Mouse (Mus musculus): ENCODE results near the gene Aggf1. TPM values are rescaled to one million over a fixed set of nuclear protein-coding genes. Genes with fewer than 3 reads are reported as not detected.

Aggf1 gene
- polyA plus RNA-seq, 1 experiment from 2014 or later: 38.3 TPM

DNA sequence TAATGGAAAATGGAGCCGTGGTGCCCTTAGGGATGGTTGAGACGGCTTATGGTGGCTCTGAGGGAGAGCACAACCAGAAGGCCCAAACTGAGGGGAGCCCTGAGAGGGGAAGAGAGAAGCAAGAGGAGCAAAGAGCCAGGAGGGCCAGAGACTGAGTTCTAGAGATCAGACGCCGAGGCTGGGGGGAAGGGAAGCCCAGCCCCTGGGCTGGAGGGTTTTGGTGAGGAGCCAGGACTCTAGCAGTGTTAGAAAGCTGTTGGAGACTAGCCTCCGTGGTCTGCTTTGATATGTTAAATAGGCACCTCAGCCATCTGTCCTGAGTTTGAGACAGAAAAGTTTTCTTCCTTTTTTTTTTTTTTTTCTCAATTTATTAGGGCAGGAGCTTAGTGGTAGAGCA lies 47.8 kb downstream of the Aggf1 start:
- H3K27ac ChIP-seq (replicated peaks): peak overlapping the region; percentile 98
- peak overlapping the region; percentile 71 for H3K4me2 ChIP-seq
- peak overlapping the region; percentile 82 for H3K4me3 ChIP-seq
- H3K36me3 ChIP-seq: no peaks in the 10 kb centered on the region
- 2% methylated on average over 5 of the region's 5 CpGs for WGBS
- peak; percentile 19; the same call in 1 of the 2 replicates for ATAC-seq (ENCODE audit: low FRiP score, low read depth)
- peaks cover 40% of the 10 kb centered on the region for H3K4me1 ChIP-seq (replicated peaks)
- H3K27me3 ChIP-seq: no peaks in the 10 kb centered on the region
- H3K9ac ChIP-seq: peak overlapping the region; percentile 54
- H3K9me3 ChIP-seq: no peaks in the 10 kb centered on the region

DNA sequence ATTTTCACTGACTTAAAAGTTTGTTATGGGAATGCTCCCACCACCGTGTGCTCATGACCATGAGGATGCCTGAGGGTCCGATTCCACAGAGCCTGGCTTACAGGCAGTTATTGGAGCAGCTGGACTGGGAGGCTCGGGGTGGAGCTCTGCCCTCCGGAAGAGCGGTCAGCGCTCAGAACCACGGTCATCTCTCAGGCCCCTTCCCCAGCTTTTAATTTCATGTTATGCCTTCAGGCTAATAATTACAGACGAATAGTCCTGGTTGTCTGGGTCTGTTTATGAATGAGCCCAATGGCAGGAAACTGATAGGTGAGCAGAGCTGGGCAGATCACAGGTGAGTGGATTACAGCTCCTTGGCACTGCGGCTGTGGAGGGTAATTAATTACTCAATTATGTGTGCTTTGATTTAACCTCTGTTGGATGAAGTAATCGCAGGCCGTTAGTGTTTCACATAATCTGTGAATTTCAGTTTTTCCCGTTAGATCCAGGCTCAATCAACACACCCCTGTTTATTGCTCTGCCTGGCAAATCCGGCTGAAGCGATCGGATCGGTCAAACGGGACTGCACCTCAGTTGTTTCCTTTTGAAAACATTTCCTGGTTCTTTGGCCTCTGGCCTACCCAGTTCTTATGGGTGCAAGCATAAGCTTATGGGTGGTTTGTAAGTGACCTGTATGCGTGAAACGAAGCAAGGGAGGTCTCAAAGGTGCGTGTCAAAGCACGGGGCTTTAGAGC lies 48.4 kb downstream of the Aggf1 start:
- no peaks in the 10 kb centered on the region for H3K27me3 ChIP-seq
- H3K9ac ChIP-seq: peak overlapping the region; percentile 54
- no peaks in the 10 kb centered on the region for H3K9me3 ChIP-seq
- H3K4me3 ChIP-seq: peak overlapping the region; percentile 82
- H3K4me2 ChIP-seq: peak overlapping the region; percentile 71
- H3K36me3 ChIP-seq: no peaks in the 10 kb centered on the region
- H3K4me1 ChIP-seq (replicated peaks): peaks cover 40% of the 10 kb centered on the region
- H3K27ac ChIP-seq (replicated peaks): peak overlapping the region; percentile 98
- ATAC-seq (ENCODE audit: low FRiP score, low read depth): no peak
- 7% methylated on average over 21 of the region's 21 CpGs for WGBS

DNA sequence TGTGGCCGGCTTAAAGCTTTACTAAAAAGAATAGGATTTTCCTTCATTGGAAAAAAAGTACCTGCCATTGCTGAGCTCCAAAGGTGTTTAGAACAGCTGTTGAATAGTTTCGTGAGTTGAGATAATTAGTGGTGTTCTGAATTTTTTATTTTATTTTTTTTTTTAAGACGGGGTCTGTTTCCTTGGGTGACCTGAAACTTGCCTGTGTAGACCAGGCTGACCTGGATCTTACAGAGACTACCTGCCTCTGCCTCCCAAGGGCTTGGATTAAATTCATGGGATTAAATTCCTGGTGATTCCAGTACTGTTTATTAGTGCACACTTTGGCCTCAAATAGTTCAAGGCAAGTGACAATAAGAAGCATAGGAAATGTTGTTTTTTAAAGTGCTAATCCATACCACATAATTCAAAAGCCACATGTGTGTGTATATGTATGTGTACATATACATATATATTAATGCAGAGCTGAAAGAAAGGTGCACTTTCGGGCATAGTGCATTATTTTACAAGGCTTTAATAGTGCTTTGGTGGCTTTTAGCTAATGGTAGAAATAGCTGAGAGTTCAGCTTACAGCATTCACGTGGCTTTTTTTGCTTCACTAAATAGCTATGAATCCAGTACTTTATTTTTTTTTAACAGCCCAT lies 49.1 kb downstream of the Aggf1 start:
- H3K4me3 ChIP-seq: peak overlapping the region; percentile 82
- H3K27me3 ChIP-seq: no peaks in the 10 kb centered on the region
- no peak for ATAC-seq (ENCODE audit: low FRiP score, low read depth)
- peak overlapping the region; percentile 95 for H3K9ac ChIP-seq
- no peaks in the 10 kb centered on the region for H3K9me3 ChIP-seq
- H3K36me3 ChIP-seq: no peaks in the 10 kb centered on the region
- peak overlapping the region; percentile 71 for H3K4me2 ChIP-seq
- H3K4me1 ChIP-seq (replicated peaks): peaks cover 40% of the 10 kb centered on the region
- 17% methylated on average over 5 of the region's 5 CpGs for WGBS
- H3K27ac ChIP-seq (replicated peaks): peak overlapping the region; percentile 98

DNA sequence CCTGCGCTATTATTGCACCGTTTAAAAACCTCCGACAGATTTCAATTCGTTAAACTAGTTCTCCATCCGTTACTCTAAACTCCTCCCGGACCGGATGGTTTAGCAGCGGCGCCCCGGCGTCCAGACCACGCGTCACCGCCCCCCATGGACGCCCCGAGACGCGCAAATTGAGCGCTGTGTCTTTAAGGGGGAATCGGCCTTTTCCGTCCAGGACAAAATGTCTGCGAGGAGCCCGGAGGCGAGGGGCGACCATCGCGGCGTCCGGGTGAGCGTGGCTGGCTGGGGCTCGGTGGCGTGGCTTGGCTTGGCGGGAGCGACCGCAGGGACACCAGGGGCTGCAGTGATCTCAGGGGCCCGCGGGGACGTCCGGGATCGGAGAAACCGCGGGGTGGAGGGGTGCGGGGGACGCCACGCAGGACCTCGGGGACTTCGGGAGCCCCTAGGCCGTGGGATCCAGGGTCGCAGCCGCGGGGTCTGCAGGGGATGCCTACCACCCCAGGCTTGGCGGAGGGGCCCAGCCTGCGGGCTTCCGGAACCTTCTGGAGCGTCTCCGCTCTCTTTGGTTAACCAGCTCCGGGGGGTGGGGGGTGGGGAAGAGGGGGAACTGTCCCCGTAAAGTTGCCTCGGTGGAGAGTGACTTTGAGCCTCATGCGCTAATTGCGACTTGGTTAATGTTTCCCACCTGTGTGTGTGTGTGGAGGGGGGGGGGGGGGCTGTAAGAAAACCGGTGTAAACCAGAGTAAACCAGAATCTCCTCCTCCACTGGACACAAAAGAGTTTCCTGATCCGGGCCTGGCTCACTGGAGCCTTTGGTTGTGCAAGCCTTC lies 49.9 kb downstream of the Aggf1 start:
- Histone ChIP-seq H3K9ac (peak overlapping the region; percentile 95), H3K4me2 (peak overlapping the region; percentile 71), H3K27ac (replicated peaks) (peak overlapping the region; percentile 98), H3K27me3 (no peaks in the 10 kb centered on the region), H3K36me3 (no peaks in the 10 kb centered on the region), H3K9me3 (no peaks in the 10 kb centered on the region), H3K4me1 (replicated peaks) (peaks cover 36% of the 10 kb centered on the region), H3K4me3 (peak overlapping the region; percentile 82)
- ATAC-seq (ENCODE audit: low FRiP score, low read depth): peak; percentile 65
- under 1% methylated on average over 63 of the region's 63 CpGs for WGBS

- Histone ChIP-seq H3K27me3 (no peaks in the 10 kb centered on the region), H3K4me2 (peak overlapping the region; percentile 71), H3K9me3 (no peaks in the 10 kb centered on the region), H3K36me3 (no peaks in the 10 kb centered on the region), H3K9ac (peak overlapping the region; percentile 95), H3K27ac (replicated peaks) (peak overlapping the region; percentile 98), H3K4me1 (replicated peaks) (peaks cover 36% of the 10 kb centered on the region), H3K4me3 (peak overlapping the region; percentile 82)
- peak; percentile 32 for ATAC-seq (ENCODE audit: low FRiP score, low read depth)
- WGBS: under 1% methylated on average over 22 of the region's 22 CpGs
Measured at GRCm38 (mm10) chr13:95324626-95325079, 50.5 kb downstream of the Aggf1 start.

GRCm38 (mm10) chr13:95323950-95324625 lies 51.1 kb downstream of the Aggf1 start:
- peak overlapping the region; percentile 98 for H3K27ac ChIP-seq (replicated peaks)
- 25% methylated on average over 15 of the region's 15 CpGs for WGBS
- ATAC-seq (ENCODE audit: low FRiP score, low read depth): peak; percentile 63
- peaks cover 32% of the 10 kb centered on the region for H3K4me1 ChIP-seq (replicated peaks)
- no peaks in the 10 kb centered on the region for H3K36me3 ChIP-seq
- peak overlapping the region; percentile 95 for H3K9ac ChIP-seq
- H3K4me3 ChIP-seq: peak overlapping the region; percentile 82
- H3K4me2 ChIP-seq: peak overlapping the region; percentile 71
- no peaks in the 10 kb centered on the region for H3K9me3 ChIP-seq
- H3K27me3 ChIP-seq: no peaks in the 10 kb centered on the region

- H3K9ac ChIP-seq: peak within 1 kb of the TSS; percentile 95
- H3K9me3 ChIP-seq: no peaks in the 10 kb centered on the region
- no peaks in the 10 kb centered on the region for H3K27me3 ChIP-seq
- peak within 1 kb of the TSS; percentile 98 for H3K27ac ChIP-seq (replicated peaks)
- ATAC-seq (ENCODE audit: low FRiP score, low read depth): no peak
- 93% methylated on average over 6 of the region's 6 CpGs for WGBS
- H3K4me3 ChIP-seq: peak within 1 kb of the TSS; percentile 82
- H3K4me1 ChIP-seq (replicated peaks): peaks cover 25% of the 10 kb centered on the region
- no peaks in the 10 kb centered on the region for H3K36me3 ChIP-seq
- peak within 1 kb of the TSS; percentile 71 for H3K4me2 ChIP-seq
Measured at GRCm38 (mm10) chr13:95323400-95323799, 51.8 kb downstream of the Aggf1 start, which contains the start of gene Zbed3. TSS of gene Zbed3 (plus strand) at chr13:95323612.

DNA sequence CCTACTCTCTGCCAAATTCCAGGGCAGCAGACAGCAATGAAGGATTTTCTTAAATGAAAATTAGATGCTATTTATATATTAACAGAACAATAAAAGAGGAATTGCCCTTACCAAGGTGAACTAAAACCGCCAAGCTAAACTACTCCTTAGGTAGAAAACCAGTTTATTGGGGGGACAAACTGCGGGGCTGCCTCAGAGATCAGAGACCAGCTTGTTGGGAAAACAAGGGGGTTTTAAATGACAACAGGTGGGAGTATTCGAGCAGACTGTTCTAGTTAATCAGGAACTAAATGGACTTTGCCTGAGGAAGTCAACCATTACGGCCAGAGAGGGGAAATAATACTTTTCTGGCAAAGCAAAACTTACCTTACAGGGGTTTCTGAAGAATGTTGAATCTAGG lies 54.7 kb downstream of the Aggf1 start:
- H3K36me3 ChIP-seq: no peaks in the 10 kb centered on the region
- H3K4me2 ChIP-seq: no peak overlapping the region
- no peak overlapping the region for H3K4me3 ChIP-seq
- ATAC-seq (ENCODE audit: low FRiP score, low read depth): no peak
- H3K9me3 ChIP-seq: no peaks in the 10 kb centered on the region
- no peak overlapping the region for H3K27ac ChIP-seq (replicated peaks)
- no peak overlapping the region for H3K9ac ChIP-seq
- H3K4me1 ChIP-seq (replicated peaks): no peaks in the 10 kb centered on the region
- WGBS: 39% methylated on average over 4 of the region's 4 CpGs
- no peaks in the 10 kb centered on the region for H3K27me3 ChIP-seq

DNA sequence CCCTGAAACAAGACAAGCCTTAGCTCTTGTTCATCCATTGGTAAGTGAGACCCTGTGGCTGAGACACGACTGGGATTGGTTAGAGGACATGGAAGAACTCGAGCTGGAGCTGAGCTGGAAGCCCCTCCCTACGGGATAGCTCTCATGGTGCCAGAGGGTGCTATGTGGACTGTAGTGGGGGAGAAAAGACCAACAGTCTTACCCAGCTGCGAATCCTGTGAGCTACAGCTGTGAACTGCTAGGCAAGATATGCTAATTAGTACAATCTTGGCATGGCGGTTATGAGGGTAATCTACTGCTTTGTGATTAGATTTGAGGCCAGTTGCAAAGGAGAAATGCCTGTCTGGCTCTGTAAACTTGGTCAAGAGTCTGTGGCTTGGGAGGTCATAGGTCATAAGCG lies 56.0 kb downstream of the Aggf1 start:
- Histone ChIP-seq H3K4me1 (replicated peaks) (no peaks in the 10 kb centered on the region), H3K27ac (replicated peaks) (no peak overlapping the region), H3K9me3 (no peaks in the 10 kb centered on the region), H3K27me3 (no peaks in the 10 kb centered on the region), H3K36me3 (no peaks in the 10 kb centered on the region), H3K4me3 (no peak overlapping the region), H3K4me2 (no peak overlapping the region), H3K9ac (no peak overlapping the region)
- no peak for ATAC-seq (ENCODE audit: low FRiP score, low read depth)
- WGBS: 79% methylated on average over 6 of the region's 6 CpGs

GRCm38 (mm10) chr13:95312016-95312415 lies 63.1 kb downstream of the Aggf1 start:
- no peak overlapping the region for H3K27ac ChIP-seq (replicated peaks)
- no peaks in the 10 kb centered on the region for H3K4me1 ChIP-seq (replicated peaks)
- H3K4me3 ChIP-seq: no peak overlapping the region
- H3K4me2 ChIP-seq: no peak overlapping the region
- no peaks in the 10 kb centered on the region for H3K27me3 ChIP-seq
- no peak for ATAC-seq (ENCODE audit: low FRiP score, low read depth)
- no peak overlapping the region for H3K9ac ChIP-seq
- no peaks in the 10 kb centered on the region for H3K36me3 ChIP-seq
- H3K9me3 ChIP-seq: no peaks in the 10 kb centered on the region
- WGBS: 49% methylated on average over 6 of the region's 6 CpGs

DNA sequence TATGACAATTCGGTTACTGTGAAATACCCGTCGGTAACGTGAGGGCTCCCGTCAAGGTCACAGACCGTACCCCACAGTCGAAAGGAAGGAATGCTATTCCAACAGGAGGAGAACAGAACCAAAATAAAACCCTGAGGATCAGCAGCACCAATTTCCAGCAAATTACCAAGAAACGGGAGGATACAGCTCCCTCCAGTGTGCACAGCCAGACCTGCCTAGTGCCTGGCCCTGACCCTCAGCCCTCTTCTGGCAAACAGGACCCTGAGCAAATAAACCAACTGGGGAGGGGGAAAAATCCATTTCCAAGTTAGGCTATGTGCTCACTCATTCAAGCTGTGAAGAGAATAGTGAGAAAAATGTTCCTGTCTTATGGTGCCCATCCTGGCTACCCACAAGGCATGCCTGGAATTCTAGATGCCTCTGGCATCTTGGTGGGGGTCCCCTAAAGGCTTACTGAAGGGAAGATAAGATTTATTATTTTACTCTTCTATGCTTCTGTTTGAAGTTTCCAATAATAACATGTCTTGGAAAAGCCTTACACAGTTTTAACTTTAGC lies 68.0 kb downstream of the Aggf1 start:
- 83% methylated on average over 8 of the region's 8 CpGs for WGBS
- Histone ChIP-seq H3K27me3 (no peaks in the 10 kb centered on the region), H3K4me1 (replicated peaks) (no peaks in the 10 kb centered on the region), H3K9me3 (no peaks in the 10 kb centered on the region), H3K9ac (no peak overlapping the region), H3K4me3 (no peak overlapping the region), H3K4me2 (no peak overlapping the region), H3K27ac (replicated peaks) (no peak overlapping the region), H3K36me3 (no peaks in the 10 kb centered on the region)
- ATAC-seq (ENCODE audit: low FRiP score, low read depth): no peak
